Mouse (Mus musculus): Measurements from ENCODE around the gene Tmem229b. TPM values are rescaled to one million over a fixed set of nuclear protein-coding genes. Genes with fewer than 3 reads are reported as not detected.

The Tmem229b gene
- polyA plus RNA-seq, 1 experiment: 2.9 TPM

- no peak overlapping the region for H3K4me2 ChIP-seq (ENCODE audit: low read depth)
- H3ac ChIP-seq (ENCODE audit: control insufficient read depth, insufficient read length): no peak overlapping the region
- H3K36me3 ChIP-seq (ENCODE audit: control insufficient read depth, insufficient read depth): no peaks in the 10 kb centered on the region
- H3K79me2 ChIP-seq (ENCODE audit: control insufficient read depth, insufficient read depth): no peaks in the 10 kb centered on the region
- H3K4me3 ChIP-seq: no peak overlapping the region
- H3K27me3 ChIP-seq (ENCODE audit: control insufficient read depth, insufficient read depth, insufficient read length): no peaks in the 10 kb centered on the region
- TF ChIP-seq SRF (IDR thresholded peaks at IDR 0.05; ENCODE audit: control insufficient read depth, insufficient read length, low read depth): no peak
- no peak for TF ChIP-seq MAX (IDR thresholded peaks at IDR 0.05; ENCODE audit: low read depth)
- no peak for TF ChIP-seq E2F4 (IDR thresholded peaks at IDR 0.05; ENCODE audit: insufficient read depth)
- no peak for TF ChIP-seq MYOD1 (IDR thresholded peaks at IDR 0.05; ENCODE audit: control insufficient read depth in 1 of 3, insufficient read length in 2 of 3, low read depth in 2 of 3)
- no peak for TF ChIP-seq REST (IDR thresholded peaks at IDR 0.05; ENCODE audit: insufficient read depth, insufficient read length)
- TF ChIP-seq TCF3 (IDR thresholded peaks at IDR 0.05; ENCODE audit: insufficient read length, low read depth): no peak
- TF ChIP-seq POLR2AphosphoS2 (IDR thresholded peaks at IDR 0.05; ENCODE audit: insufficient read length, low read depth): no peak
- no peak for TF ChIP-seq USF1 (IDR thresholded peaks at IDR 0.05; ENCODE audit: low read depth)
- TF ChIP-seq CEBPB (IDR thresholded peaks at IDR 0.05; ENCODE audit: insufficient read depth, poor library complexity, severe bottlenecking): no peak
Measured at GRCm38 (mm10) chr12:78942931-78943330, 64.5 kb downstream of the Tmem229b start.

DNA sequence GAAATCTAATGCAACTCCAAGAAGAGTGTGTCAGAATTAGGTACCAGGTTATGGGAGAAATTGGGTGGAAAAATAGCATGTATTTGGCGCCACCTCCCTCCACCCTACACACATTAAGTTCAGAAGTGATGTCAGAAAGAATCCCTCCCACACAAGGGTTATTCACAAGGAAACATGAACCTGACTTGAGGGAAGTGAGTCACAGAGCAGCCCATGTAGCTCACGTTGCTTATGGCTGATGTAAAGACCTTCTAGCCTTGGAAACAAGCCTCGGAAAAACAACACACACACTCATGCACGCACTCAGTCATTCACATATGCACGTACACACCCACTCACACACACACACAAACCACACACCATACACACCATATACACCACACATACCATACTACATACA is 67.3 kb downstream of the Tmem229b start:
- TF ChIP-seq REST (IDR thresholded peaks at IDR 0.05; ENCODE audit: insufficient read depth, insufficient read length): no peak
- peak; percentile 39; the same call in 1 of the 2 replicates for TF ChIP-seq CEBPB (IDR thresholded peaks at IDR 0.05; ENCODE audit: insufficient read depth, poor library complexity, severe bottlenecking)
- H3ac ChIP-seq (ENCODE audit: control insufficient read depth, insufficient read length): no peak overlapping the region
- H3K4me3 ChIP-seq: no peak overlapping the region
- no peaks in the 10 kb centered on the region for H3K79me2 ChIP-seq (ENCODE audit: control insufficient read depth, insufficient read depth)
- H3K4me2 ChIP-seq (ENCODE audit: low read depth): peak overlapping the region; percentile 51
- no peaks in the 10 kb centered on the region for H3K36me3 ChIP-seq (ENCODE audit: control insufficient read depth, insufficient read depth)
- H3K27me3 ChIP-seq (ENCODE audit: control insufficient read depth, insufficient read depth, insufficient read length): no peaks in the 10 kb centered on the region

DNA sequence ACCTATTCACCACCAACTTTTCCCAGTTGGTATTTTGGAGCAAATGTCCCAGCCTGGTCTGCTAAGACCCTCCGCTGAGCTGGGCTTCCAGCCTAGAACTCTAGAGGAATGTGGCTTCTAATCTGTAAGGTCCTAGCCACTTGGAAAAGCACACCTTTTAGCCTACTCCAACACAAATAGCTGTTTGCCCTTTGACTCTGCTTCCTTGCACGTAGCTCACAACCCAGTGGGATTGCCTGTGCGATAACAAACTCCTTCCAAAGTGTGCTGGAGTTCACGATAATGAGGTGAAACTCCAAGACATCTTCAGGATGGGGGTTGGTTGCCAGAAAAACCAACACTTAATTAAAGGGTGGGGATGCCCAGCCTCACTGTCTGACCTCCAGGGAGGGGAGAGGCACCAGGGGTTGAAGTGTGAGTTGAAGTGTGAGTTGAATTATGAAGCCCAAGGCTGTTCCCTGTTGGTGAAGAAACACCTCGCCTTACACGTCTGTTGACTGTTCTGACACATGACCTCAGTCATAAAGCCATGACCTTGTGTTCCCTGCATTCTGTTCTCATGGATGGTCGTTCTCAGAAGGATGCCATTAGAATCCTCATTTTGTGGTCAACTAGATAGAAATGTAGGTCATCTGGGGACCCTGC is 67.9 kb downstream of the Tmem229b start:
- Histone ChIP-seq H3K4me3 (no peak overlapping the region), H3K4me2 (ENCODE audit: low read depth) (peak overlapping the region; percentile 51), H3K27me3 (ENCODE audit: control insufficient read depth, insufficient read depth, insufficient read length) (no peaks in the 10 kb centered on the region), H3ac (ENCODE audit: control insufficient read depth, insufficient read length) (no peak overlapping the region), H3K79me2 (ENCODE audit: control insufficient read depth, insufficient read depth) (no peaks in the 10 kb centered on the region), H3K36me3 (ENCODE audit: control insufficient read depth, insufficient read depth) (no peaks in the 10 kb centered on the region)
- TF ChIP-seq POLR2AphosphoS2 (IDR thresholded peaks at IDR 0.05; ENCODE audit: insufficient read length, low read depth): no peak
- no peak for TF ChIP-seq MAX (IDR thresholded peaks at IDR 0.05; ENCODE audit: low read depth)
- TF ChIP-seq E2F4 (IDR thresholded peaks at IDR 0.05; ENCODE audit: insufficient read depth): no peak
- no peak for TF ChIP-seq USF1 (IDR thresholded peaks at IDR 0.05; ENCODE audit: low read depth)
- no peak for TF ChIP-seq SRF (IDR thresholded peaks at IDR 0.05; ENCODE audit: control insufficient read depth, insufficient read length, low read depth)
- TF ChIP-seq MYOD1 (IDR thresholded peaks at IDR 0.05; ENCODE audit: control insufficient read depth in 1 of 3, insufficient read length in 2 of 3, low read depth in 2 of 3): no peak
- TF ChIP-seq TCF12 (IDR thresholded peaks at IDR 0.05; ENCODE audit: insufficient read depth, poor library complexity, severe bottlenecking): no peak
- TF ChIP-seq REST (IDR thresholded peaks at IDR 0.05; ENCODE audit: insufficient read depth, insufficient read length): no peak
- TF ChIP-seq POLR2A (IDR thresholded peaks at IDR 0.05; ENCODE audit: insufficient read length, low read depth): no peak
- TF ChIP-seq TCF3 (IDR thresholded peaks at IDR 0.05; ENCODE audit: insufficient read length, low read depth): no peak
- no peak for TF ChIP-seq CEBPB (IDR thresholded peaks at IDR 0.05; ENCODE audit: insufficient read depth, poor library complexity, severe bottlenecking)
- no peak for TF ChIP-seq MYOG (IDR thresholded peaks at IDR 0.05; ENCODE audit: control insufficient read depth in 1 of 3, insufficient read depth in 1 of 3, insufficient read length in 2 of 3, low read depth in 2 of 3)

DNA sequence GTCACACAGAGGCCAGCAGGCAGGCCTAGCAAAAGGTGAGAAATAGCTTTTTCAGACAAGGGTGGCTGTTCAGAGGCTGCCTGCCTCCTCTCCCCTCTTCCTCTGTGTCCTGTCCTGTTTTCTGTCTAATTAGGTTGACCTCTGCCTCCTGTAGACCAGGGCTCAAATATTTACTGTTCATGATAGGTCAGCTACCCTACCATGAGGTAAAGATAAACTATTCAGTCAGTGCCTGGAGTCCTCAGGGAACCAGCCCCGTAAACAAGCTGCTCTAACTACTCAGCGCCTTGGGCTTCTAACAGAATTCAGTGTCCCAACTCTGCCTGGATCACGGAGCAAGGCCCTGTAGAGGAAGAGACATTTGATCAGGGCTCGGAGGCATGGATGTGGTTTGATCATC is 70.9 kb downstream of the Tmem229b start:
- H3K4me3 ChIP-seq: no peak overlapping the region

DNA sequence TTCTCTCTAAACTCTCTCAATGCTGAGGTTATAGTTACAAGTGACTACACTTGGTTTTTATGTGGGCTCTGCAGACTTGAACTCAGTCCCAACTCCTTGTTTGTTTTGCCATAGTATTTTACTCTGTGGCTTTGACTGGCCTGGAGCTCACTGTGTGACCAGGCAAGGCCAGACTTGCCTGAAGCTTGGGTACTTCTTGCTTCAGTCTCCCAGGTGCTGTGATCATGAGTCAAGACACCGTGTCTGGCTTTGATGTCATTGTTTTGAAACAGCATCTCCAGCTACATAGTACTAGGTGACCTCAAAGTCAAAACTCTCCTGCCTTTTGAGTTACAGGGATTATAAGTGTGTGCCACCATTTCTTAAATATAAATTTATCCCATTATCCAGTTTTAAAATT is 77.5 kb downstream of the Tmem229b start:
- Histone ChIP-seq H3K4me3 (no peak overlapping the region), H3K36me3 (ENCODE audit: control insufficient read depth, insufficient read depth) (no peaks in the 10 kb centered on the region), H3K4me2 (ENCODE audit: low read depth) (no peak overlapping the region), H3K27me3 (ENCODE audit: control insufficient read depth, insufficient read depth, insufficient read length) (no peaks in the 10 kb centered on the region), H3K79me2 (ENCODE audit: control insufficient read depth, insufficient read depth) (no peaks in the 10 kb centered on the region), H3ac (ENCODE audit: control insufficient read depth, insufficient read length) (no peak overlapping the region)
- TF ChIP-seq SRF (IDR thresholded peaks at IDR 0.05; ENCODE audit: control insufficient read depth, insufficient read length, low read depth) (no peak), POLR2AphosphoS2 (IDR thresholded peaks at IDR 0.05; ENCODE audit: insufficient read length, low read depth) (no peak), USF1 (IDR thresholded peaks at IDR 0.05; ENCODE audit: low read depth) (no peak), MYOG (IDR thresholded peaks at IDR 0.05; ENCODE audit: control insufficient read depth in 1 of 3, insufficient read depth in 1 of 3, insufficient read length in 2 of 3, low read depth in 2 of 3) (no peak), MAX (IDR thresholded peaks at IDR 0.05; ENCODE audit: low read depth) (no peak), TCF3 (IDR thresholded peaks at IDR 0.05; ENCODE audit: insufficient read length, low read depth) (no peak), TCF12 (IDR thresholded peaks at IDR 0.05; ENCODE audit: insufficient read depth, poor library complexity, severe bottlenecking) (no peak), CEBPB (IDR thresholded peaks at IDR 0.05; ENCODE audit: insufficient read depth, poor library complexity, severe bottlenecking) (no peak), REST (IDR thresholded peaks at IDR 0.05; ENCODE audit: insufficient read depth, insufficient read length) (no peak), E2F4 (IDR thresholded peaks at IDR 0.05; ENCODE audit: insufficient read depth) (no peak), POLR2A (IDR thresholded peaks at IDR 0.05; ENCODE audit: insufficient read length, low read depth) (no peak), MYOD1 (IDR thresholded peaks at IDR 0.05; ENCODE audit: control insufficient read depth in 1 of 3, insufficient read length in 2 of 3, low read depth in 2 of 3) (no peak)

More for the DNA sequence above, 70.9 kb downstream of the Tmem229b start:
- no peaks in the 10 kb centered on the region for H3K79me2 ChIP-seq (ENCODE audit: control insufficient read depth, insufficient read depth)
- no peak for TF ChIP-seq POLR2A (IDR thresholded peaks at IDR 0.05; ENCODE audit: insufficient read length, low read depth)
- TF ChIP-seq E2F4 (IDR thresholded peaks at IDR 0.05; ENCODE audit: insufficient read depth): no peak
- no peaks in the 10 kb centered on the region for H3K27me3 ChIP-seq (ENCODE audit: control insufficient read depth, insufficient read depth, insufficient read length)
- H3K4me2 ChIP-seq (ENCODE audit: low read depth): no peak overlapping the region
- H3K36me3 ChIP-seq (ENCODE audit: control insufficient read depth, insufficient read depth): no peaks in the 10 kb centered on the region
- no peak overlapping the region for H3ac ChIP-seq (ENCODE audit: control insufficient read depth, insufficient read length)
